Mouse (Mus musculus) layer of hippocampus, postnatal 25 days (tissue): ENCODE data around the gene Bmpr1b. TPM values are rescaled to one million over a fixed set of nuclear protein-coding genes. Genes with fewer than 3 reads are reported as not detected.

Source experiments
- DNase-seq, 2 experiments: peaks; one replicate each; pipeline ENCODE4 v3.0.0; 2022; ENCODE audit warnings: mixed read lengths in 2 of 2, low spot score in 1 of 2; ENCODE audit errors: extremely low spot score in 1 of 2
- total RNA-seq, 2 experiments: library from RNA; stranded (reverse); gene quantifications; 2 replicates each; pipeline ENCODE4 v1.2.3; 2021

Bmpr1b gene
- total RNA-seq, 2 experiments from 2014 or later: 17.1 to 18.7 TPM

DNA sequence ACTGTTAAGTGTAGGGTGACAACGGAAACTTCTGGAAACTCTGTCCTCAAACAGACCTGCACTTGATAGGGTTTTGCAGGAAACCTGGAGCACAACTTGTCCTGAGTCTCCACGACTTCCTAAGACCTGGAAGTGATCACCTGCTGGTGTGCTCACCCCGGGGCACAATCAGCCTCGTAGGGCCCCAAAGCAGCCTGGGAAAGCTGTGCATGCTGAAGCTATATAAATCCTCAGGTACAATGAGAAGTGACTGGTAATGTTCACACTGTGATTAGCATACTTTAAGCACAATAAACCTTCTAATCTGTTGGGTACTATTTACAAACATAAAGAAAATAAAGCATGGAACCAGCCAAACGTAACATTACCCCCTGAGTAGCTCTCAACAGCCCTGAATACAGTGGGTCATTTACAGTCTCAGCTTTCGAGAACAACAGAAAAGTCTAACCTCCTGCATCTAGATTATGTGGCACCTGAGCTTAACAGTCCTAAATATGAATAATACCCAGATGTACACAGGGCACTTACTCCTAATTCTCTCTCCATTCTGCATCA lies 54.4 kb downstream of the Bmpr1b start:
- DNase-seq: no peak

- DNase-seq: no peak
These were observed 55.0 kb downstream of the Bmpr1b start for GRCm38 (mm10) chr3:142114190-142114589.

DNA sequence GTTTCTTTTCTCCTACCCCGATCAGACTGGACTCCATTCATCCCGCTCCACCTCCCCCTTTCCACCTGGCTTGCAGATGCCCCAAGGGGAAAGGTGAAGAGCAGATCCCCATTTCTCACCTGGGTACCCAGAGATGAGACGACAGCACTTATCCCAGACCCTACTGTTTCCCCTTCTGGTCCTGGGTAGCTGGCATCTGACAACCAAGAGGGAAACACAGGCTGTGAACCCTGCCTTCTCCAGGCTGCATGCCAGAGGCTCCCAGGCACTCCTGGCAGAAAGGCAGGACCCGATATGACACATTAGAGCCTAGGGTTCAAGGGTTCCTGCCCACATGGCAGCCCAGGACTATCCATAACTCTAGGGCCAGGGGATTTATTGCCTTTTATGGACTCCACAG lies 56.0 kb downstream of the Bmpr1b start:
- no peak for DNase-seq

DNA sequence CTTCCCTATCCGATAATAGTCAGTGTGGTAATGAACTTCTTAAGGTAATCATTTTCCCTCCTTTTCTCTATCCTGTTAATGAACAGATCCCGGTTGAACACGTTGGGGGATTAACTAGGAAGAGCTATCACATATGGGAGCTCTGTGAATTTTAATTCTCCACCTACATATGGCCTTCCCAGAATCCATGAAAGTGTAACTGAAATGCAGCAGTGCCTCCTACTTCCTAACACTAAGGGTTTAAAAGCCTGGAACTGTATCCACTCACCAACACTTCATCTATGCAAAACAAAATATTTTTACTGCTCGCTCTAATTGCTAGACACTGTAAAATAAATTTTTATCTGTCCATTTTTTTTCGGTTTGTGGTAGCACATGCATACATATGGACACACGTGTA lies 63.0 kb downstream of the Bmpr1b start:
- DNase-seq: no peak

DNA sequence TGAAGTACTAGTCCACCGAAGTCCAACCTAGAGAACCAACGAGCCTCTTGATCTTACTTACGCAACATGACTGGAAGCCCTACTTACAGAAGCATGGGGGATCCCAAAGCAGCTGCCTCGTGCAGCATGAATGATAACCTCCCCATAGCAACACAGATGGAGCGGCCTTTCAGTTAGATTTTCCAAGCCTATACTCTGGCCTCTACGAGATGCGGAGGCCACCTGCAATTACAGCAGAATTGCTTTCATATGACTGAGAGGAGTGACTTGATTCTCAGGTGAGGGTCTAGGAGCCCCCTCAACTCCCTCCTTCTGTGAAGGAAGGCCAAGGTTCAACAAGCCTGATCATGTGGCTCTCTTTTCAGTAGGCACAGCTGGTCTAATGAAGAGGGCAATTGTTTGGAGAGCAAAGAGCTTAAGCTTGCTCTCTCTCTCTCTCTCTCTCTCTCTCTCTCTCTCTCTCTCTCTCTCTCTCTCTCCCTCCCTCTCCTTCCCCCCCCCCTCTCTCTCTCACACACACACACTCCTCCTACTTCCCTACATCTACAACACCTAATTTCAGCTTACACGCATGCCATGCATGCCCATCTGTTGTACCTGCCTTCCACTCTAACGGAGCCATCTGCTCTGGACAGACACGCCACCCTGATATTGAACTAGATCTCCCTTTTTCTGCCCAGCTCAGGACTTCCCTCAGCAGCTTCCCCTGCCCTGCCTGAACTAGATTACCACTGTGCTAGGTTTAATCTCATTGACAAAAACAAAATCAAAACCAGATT lies 65.0 kb downstream of the Bmpr1b start:
- no peak for DNase-seq

GRCm38 (mm10) chr3:142103622-142104021 lies 65.6 kb downstream of the Bmpr1b start:
- no peak for DNase-seq

- no peak for DNase-seq
These were observed 70.1 kb downstream of the Bmpr1b start for GRCm38 (mm10) chr3:142099151-142099550.

DNA sequence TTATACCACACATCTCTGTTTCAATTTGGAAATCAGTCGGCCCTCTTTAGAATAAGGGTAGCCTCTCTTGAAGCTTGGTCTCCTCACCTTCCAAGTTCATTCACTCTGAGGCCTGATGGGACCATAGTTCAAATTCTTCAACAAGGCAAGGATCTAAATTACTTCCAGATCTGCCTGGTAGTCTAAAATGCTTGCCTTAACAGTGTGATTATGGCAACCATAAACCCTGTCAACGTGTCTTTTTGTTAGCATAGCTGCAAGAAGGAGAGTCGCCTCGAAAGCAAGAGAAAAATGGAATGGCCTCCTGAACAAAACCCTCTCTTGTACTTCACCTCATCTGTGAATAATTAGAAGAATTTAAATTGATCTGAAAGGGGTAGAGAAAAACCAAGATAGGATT lies 75.2 kb downstream of the Bmpr1b start:
- no peak for DNase-seq

DNA sequence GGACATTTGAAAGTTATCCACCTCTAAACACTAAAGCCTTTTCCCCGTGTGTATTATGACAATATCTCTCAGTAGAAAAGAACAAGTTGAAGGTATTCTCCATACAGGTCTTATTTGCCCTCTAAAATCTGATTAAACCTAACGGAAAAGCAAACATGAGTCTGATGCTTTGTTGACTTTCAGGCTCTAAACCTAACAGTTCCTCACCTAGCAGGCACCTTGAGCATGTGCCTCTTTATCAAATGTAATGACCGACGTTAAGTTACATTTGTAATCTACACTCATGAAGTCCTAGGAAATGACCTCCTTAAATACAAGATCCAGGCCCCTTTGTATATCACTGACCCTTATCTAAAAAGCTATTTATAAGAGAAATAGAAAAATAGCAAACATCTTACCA lies 79.5 kb downstream of the Bmpr1b start:
- no peak for DNase-seq

- no peak for DNase-seq
These were observed 83.3 kb downstream of the Bmpr1b start for GRCm38 (mm10) chr3:142085938-142086337.

DNA sequence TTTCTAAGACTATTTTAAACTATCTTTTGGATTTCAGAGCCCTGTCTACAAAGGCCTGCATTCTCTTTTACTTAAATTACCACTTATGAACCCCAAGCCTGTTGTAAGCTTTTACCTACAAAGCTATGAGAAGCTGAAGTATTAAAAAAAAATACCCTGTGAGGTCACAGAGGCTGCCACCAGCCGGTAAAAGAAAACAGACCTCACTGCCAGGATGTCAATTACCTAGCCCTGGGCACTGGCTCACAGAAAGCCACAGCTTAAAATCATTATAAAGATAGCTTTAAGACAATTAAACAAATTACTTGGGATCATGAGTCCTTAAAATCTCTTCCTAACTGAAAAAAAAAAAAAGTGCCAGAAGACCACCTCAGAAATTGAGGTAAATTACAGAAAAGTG lies 85.1 kb downstream of the Bmpr1b start:
- DNase-seq: no peak

- no peak for DNase-seq
These were observed 91.4 kb downstream of the Bmpr1b start for GRCm38 (mm10) chr3:142077723-142078302.

GRCm38 (mm10) chr3:142071601-142072000 lies 97.6 kb downstream of the Bmpr1b start:
- DNase-seq: no peak

- no peak for DNase-seq
These were observed 102.4 kb downstream of the Bmpr1b start for GRCm38 (mm10) chr3:142066792-142067346.

- DNase-seq: no peak
These were observed 104.1 kb downstream of the Bmpr1b start for GRCm38 (mm10) chr3:142065111-142065510.

- no peak for DNase-seq
These were observed 105.5 kb downstream of the Bmpr1b start for GRCm38 (mm10) chr3:142063536-142064226.

GRCm38 (mm10) chr3:142061267-142061666 lies 108.0 kb downstream of the Bmpr1b start:
- DNase-seq: no peak

DNA sequence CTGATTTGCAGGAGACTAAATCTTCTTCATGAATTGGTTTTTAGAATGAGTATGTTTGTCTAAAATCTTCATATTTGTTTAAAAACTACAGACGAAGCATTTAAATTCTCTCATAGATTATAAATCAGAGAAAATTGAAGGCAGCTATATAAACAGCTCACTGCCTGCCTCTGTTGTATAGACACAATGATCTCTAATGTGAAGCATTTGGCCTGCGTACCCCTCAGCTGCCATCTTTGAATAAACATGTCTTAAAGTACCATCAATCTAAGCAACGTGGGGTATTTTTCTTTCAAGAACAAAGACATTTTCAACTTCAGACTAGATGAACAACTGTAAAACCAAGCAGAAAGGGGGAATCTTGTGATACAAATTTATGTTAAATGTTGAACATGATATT lies 109.3 kb downstream of the Bmpr1b start:
- no peak for DNase-seq

DNA sequence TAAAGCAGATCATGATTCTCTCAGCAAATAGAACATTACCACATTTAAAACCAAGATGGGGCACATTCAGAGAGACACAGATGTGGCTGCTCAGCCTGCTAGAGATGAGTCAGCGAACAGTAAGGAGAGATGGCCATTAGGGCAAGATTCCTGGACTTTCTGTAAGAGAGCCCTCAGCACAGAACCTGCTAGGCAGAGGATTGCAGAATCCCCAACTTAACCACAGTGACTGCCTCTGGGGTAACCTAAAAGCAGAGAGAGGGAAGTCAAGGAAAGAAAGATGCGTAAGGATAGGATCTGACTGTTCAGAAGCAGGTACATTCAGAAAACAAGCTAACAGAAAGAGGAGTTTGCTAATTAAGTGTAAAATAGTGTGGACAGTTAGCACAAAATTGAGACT lies 118.5 kb downstream of the Bmpr1b start:
- DNase-seq: no peak

- no peak for DNase-seq
These were observed 119.6 kb downstream of the Bmpr1b start for GRCm38 (mm10) chr3:142049610-142050009.

GRCm38 (mm10) chr3:142049093-142049492 lies 120.1 kb downstream of the Bmpr1b start:
- no peak for DNase-seq
